Mouse (Mus musculus) induced T-regulatory cell, adult 2 months (primary cell): Measurements from ENCODE around the gene Ctdsp1.

Source experiments
- DNase-seq: peaks from one replicate; pipeline ENCODE4 v3.0.0-alpha.2; 2012; ENCODE audit warnings: low read depth

The Ctdsp1 gene

DNA sequence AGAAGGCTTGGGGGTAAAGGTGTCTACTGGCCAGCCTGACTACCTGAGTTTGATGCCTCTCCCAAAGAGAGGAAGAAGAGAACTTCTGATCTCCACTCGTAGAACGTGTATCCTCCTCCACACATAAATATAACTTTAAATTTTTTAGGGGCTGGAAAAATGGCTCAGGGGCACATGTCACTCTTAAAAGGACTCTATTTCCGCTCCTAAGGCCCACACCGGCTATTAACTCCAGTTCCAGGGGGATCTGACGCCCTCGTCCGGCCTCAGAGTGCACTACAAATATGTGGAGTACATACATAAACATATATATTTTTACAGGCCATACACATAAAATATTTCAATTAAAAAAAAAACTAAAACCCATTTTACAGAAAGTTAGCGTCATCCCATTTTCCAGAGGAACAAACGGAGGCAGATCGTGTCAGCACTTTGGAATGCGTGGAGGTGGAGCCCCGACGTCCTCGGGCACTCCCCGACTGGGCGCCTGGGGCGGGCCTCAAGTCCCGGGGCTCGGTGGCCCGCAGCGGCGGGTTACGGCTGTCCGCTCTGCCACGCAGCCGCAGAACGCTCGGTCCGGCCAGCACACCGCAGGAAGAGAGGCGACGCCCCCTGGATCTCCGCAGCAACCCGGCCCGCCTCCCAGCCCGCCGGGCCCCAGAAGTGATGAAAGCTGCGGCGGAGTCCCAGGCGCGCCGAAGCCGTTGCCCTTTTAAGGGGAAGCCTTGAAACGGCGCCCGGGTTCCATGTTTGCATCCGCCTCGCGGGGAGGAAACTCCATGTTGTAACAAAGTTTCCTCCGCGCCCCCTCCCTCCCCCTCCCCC, at the start of gene Ctdsp1:
TSS of gene Ctdsp1 (plus strand) at position 586 of the 825 bp plus-strand sequence.
- peak; percentile 96 for DNase-seq

GRCm38 (mm10) chr1:74341898-74342297, 49.4 kb upstream of the Ctdsp1 start:
- DNase-seq, result no peak

DNA sequence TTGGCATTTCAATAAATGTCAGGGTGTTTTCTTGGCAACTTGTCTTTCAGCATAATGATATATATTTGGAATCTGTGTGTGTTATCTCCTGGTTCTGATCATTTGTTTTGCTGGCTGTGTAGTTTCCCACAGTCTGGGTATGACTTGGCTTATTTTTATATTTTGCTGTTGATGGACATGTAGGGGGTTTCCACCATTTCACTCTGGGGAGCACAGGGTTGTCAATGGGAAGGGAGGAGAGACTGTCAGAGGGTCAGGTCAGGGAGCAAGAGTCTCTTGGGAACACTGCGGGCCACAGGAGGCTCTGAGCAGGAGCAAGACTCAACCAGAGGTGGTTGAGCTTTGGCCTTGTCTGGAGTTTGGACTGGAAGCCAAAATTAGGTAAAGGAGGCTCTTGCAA, 49.0 kb upstream of the Ctdsp1 start:
- peak; percentile 55 for DNase-seq

DNA sequence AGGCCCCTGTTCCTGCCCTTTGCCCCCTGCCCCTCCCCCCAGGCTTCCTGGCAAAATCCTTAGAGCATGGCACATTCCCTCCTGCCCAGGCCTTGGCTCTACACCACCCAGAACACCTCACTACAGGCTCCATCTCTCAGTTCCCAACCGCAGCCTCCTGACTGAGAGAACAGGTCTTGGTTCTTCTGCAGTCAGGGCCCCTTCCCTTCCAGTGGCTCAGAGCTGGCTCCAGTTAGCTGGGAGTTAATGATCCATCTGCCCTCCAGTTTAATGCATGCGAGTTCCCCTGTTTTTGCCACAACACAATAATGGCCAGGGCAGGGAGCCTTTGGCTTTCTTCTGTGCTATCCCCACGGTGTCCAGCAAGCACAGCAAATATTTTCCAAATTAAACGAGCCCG, 48.1 kb upstream of the Ctdsp1 start:
- DNase-seq, result no peak

- no peak for DNase-seq
Observed at GRCm38 (mm10) chr1:74344163-74344916, 47.0 kb upstream of the Ctdsp1 start.

- peak; percentile 74 for DNase-seq
Observed at GRCm38 (mm10) chr1:74351185-74351769, 40.0 kb upstream of the Ctdsp1 start.

- DNase-seq, result no peak
Observed at GRCm38 (mm10) chr1:74352532-74353096, 38.7 kb upstream of the Ctdsp1 start.

DNA sequence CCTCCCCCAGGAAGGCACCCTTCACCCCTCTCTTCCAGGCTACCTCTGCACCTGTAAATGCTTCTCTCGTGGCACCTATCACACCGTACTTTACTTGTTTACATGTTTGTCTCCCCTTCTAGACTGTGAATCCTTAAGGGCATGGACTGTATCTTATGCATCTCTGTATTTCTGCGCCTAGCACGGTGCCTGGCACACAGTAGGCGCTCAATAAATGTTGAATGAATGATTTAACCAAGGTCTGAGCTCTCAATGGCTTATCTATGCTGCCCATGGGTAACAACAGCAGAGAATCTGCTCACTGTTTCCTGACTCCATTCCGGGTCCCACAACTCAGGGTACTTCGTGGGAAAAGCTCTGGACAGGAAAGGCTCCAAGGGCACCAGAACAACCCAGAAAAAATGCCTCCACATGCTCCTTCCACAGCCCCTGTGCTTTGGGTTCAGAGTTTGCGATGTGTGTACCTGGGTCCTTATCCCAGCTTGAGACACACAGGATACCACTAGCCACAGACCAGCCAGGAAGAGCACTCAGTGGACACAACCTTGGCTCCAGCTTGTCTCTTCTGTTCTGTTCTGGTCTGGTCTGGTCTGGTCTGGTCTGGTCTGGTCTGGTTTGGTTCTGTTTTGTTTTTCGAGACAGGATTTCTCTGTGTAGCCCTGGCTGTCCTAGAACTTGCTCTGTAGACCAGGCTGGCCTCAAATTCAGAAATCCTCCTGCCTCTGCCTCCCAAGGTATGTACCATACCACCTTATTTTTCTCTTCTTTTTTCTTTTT, 37.7 kb upstream of the Ctdsp1 start:
- no peak for DNase-seq

DNA sequence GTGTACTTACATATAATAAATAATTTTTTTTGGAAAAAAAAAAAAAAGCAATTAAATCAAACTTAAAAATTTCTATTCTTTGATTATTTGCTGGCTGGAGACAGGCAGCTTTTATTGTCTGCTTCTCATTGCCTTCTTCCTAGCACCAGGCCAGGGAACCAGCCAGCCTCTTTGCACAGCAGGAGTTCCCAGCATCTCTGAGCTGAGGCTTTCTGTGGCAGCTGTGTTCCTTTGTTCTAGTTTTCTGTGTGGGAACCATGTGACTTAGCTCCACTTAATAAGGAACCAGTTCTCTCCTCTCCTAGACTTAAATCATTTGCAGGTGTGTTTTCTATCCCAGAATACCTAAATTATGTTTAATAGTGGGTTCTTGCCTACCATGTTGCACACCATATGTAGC, 33.8 kb upstream of the Ctdsp1 start:
- no peak for DNase-seq

- peak; percentile 61 for DNase-seq
Observed at GRCm38 (mm10) chr1:74359952-74360517, 31.3 kb upstream of the Ctdsp1 start.

GRCm38 (mm10) chr1:74361812-74362211, 29.5 kb upstream of the Ctdsp1 start, which contains the start of gene Catip:
Gene Catip, plus strand, starts transcription at chr1:74362108.
- DNase-seq, result peak; percentile 89

GRCm38 (mm10) chr1:74362325-74363229, 28.7 kb upstream of the Ctdsp1 start:
- DNase-seq, result no peak

DNA sequence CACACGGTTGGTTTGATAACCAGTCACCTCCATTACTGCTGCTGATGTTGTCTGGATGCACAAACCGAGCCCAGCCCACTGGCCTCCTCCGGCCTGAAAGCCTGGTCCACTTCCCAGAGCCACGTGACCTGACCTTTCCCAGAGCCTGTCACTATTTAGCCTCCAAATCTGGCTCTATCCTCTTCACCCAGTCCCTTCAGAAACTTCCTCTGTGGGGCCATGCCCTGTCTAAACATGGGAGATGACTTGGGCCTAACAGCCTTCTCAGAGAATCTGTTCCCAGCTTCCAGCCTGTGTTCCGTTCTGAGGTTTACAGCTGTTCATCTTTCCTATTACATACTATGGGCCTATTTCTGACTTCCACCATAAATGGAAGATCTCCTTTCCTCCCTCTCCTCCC, 27.9 kb upstream of the Ctdsp1 start:
- no peak for DNase-seq

DNA sequence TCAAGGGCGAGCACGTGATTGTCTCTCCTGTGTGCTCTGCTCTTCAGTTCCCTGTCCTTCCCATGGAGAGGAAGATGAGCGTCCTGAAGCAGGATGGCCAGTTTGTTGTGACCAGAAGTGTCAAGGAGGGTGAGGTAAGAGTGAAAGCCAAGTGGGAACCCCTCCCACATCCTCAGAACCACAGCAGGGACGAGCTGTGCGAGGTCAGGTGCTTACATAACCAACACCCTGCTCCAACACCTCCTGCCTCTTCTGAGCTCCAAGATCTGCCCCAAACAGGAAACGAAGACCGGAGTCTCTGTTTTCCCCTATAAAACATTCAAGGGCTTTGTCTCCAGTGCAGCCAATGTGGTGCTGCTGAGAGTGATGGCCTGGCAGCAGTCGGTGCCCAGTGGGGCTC, 27.0 kb upstream of the Ctdsp1 start:
- DNase-seq, result no peak

DNA sequence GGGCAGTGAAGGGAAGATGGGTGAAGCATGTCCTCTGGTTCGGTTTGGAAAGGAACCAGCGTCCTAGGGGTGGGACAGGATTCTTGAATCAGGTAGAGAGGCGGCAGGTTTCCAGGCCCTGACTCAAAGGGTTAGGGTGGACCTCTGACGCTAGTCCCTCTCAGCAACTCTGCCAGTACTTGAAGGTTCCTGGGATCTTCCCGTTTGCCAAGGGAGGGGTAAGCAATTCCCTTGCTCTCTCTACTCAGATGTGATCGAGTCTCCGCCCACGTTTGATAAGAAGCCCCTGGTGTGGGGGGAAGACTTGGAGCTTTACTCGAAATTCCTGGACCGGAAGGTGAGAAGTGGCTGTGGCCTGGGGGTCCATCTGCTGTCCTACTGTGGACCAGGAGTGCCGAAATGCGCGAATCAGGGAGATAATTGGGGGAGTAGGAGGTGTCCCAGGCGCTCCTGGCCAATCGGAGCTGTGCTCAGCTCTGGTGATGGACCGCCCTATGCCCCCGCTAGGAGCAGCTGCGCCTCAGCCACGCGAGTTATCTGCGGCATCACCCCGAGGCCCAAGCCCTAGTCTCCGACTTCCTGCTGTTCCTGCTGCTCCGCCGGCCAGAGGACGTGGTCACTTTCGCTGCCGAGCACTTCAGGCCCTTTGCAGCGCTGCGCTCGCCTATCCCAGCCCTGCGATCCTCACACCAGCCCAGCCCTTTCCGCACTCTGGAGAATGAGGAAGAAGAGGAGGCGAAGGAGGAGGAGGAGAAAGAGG, 23.2 kb upstream of the Ctdsp1 start:
- peak; percentile 46 for DNase-seq

- DNase-seq, result no peak
Observed at GRCm38 (mm10) chr1:74370040-74370439, 21.3 kb upstream of the Ctdsp1 start.

DNA sequence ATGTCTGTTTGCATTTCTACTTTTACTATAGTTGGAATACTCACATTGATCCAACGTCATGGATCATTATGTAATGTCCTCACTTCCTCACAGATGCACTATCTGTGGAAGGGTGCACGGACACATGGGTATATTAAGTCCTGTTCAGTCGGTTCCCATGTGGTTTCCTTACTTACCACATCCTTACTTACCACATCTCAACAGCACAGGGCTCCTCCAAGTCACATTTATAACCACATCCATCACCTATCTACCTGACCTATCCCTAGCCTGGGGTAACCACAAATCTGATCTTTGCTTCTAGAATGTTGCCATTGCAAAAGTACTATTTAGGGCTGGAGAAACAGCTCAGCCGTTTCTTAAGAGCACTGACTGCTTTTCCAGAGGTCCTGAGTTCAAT, 17.9 kb upstream of the Ctdsp1 start:
- DNase-seq, result peak; percentile 53

DNA sequence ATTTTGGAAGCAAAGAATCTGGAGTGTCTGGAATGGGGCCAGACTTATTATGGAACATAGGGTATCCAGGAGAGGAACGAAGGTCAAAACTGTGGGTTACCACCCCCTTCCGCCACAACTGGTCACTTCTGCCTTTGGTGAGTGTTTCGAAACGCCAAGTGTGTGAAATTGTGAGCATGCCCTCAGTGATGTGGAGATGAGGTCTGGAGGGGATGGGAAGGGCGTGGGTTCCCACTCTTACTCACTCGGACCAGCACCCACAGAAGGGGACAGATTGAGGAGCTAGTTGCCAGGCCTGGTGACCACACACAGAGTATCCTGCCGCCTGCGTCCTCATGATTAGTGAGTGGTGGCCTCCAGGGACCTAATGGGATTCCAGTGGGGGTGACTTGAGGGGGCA, 16.3 kb upstream of the Ctdsp1 start, which contains the start of gene Slc11a1:
TSS of gene Slc11a1 (plus strand) at position 216 of the 400 bp plus-strand sequence.
- no peak for DNase-seq

DNA sequence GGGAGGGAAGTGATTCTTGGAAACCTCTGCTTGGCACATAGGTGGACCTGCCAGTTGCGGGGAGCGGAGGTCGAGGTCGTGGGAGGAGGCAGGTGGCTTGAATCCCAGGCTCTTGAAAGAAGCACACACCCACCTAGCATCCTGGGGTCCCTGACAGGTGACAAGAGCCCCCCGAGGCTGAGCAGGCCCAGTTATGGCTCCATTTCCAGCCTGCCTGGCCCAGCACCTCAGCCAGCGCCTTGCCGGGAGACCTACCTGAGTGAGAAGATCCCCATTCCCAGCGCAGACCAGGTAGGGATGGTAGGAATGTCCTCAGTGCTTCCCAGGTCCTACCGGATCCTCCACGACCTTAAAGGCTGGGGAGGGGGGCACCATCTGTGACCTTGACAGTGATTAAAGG, 15.7 kb upstream of the Ctdsp1 start:
- DNase-seq, result no peak
